Mouse (Mus musculus) myocyte (in vitro differentiated cells): ENCODE results near the gene Efna1. TPM values are rescaled to one million over a fixed set of nuclear protein-coding genes. Genes with fewer than 3 reads are reported as not detected.

ENCODE experiments used
- H3K27me3 ChIP-seq: one replicate; pipeline ENCODE4 v1.6.1; 2011; ENCODE audit not compliant: control insufficient read depth, insufficient read depth, insufficient read length
- H3K36me3 ChIP-seq: one replicate; pipeline ENCODE4 v1.6.1; 2011; ENCODE audit not compliant: control insufficient read depth, insufficient read depth
- H3K4me2 ChIP-seq: one replicate; pipeline ENCODE4 v1.6.1; 2011; ENCODE audit warnings: low read depth, control low read depth
- H3K4me3 ChIP-seq: one replicate; pipeline ENCODE4 v1.5.1; 2011; ENCODE audit warnings: mild to moderate bottlenecking, control low read depth, moderate library complexity
- H3K79me2 ChIP-seq: one replicate; pipeline ENCODE4 v1.6.1; 2011; ENCODE audit not compliant: control insufficient read depth, insufficient read depth
- H3ac ChIP-seq: one replicate; pipeline ENCODE4 v1.6.1; 2011; ENCODE audit not compliant: control insufficient read depth, insufficient read length
- CEBPB ChIP-seq: IDR thresholded peaks from 2 replicates; pipeline ENCODE4 v1.6.1; 2011; ENCODE audit warnings: mild to moderate bottlenecking, moderate library complexity; ENCODE audit not compliant: poor library complexity, insufficient read depth, severe bottlenecking
- E2F4 ChIP-seq: IDR thresholded peaks from one replicate; pipeline ENCODE4 v1.6.1; 2011; ENCODE audit warnings: mild to moderate bottlenecking, control low read depth, moderate library complexity; ENCODE audit not compliant: insufficient read depth
- MAX ChIP-seq: IDR thresholded peaks from one replicate; pipeline ENCODE4 v1.6.1; 2011; ENCODE audit warnings: low read depth, mild to moderate bottlenecking, control low read depth
- MYOD1 ChIP-seq, 3 experiments: IDR thresholded peaks; one replicate each; pipeline ENCODE4 v1.6.1; 2011; ENCODE audit warnings: control low read depth in 2 of 3, low read depth in 2 of 3, mild to moderate bottlenecking in 2 of 3, moderate library complexity in 1 of 3; ENCODE audit not compliant: insufficient read length in 2 of 3, control insufficient read depth in 1 of 3
- MYOG ChIP-seq, 3 experiments: IDR thresholded peaks; one replicate each; pipeline ENCODE4 v1.6.1; 2011; ENCODE audit warnings: control low read depth in 2 of 3, low read depth in 2 of 3, mild to moderate bottlenecking in 2 of 3; ENCODE audit not compliant: insufficient read length in 2 of 3, control insufficient read depth in 1 of 3, insufficient read depth in 1 of 3
- POLR2A ChIP-seq: IDR thresholded peaks from one replicate; pipeline ENCODE4 v1.6.1; 2011; ENCODE audit warnings: low read depth, mild to moderate bottlenecking, control low read depth, moderate library complexity; ENCODE audit not compliant: insufficient read length
- POLR2AphosphoS2 ChIP-seq: IDR thresholded peaks from one replicate; pipeline ENCODE4 v1.6.1; 2011; ENCODE audit warnings: low read depth, control low read depth; ENCODE audit not compliant: insufficient read length
- REST ChIP-seq: IDR thresholded peaks from one replicate; pipeline ENCODE4 v1.6.1; 2011; ENCODE audit warnings: mild to moderate bottlenecking, control low read depth, moderate library complexity; ENCODE audit not compliant: insufficient read depth, insufficient read length
- SRF ChIP-seq: IDR thresholded peaks from one replicate; pipeline ENCODE4 v1.6.1; 2011; ENCODE audit warnings: low read depth; ENCODE audit not compliant: control insufficient read depth, insufficient read length
- TCF12 ChIP-seq: IDR thresholded peaks from one replicate; pipeline ENCODE4 v1.6.1; 2011; ENCODE audit warnings: mild to moderate bottlenecking, control low read depth; ENCODE audit not compliant: poor library complexity, insufficient read depth, severe bottlenecking
- TCF3 ChIP-seq: IDR thresholded peaks from one replicate; pipeline ENCODE4 v1.6.1; 2011; ENCODE audit warnings: low read depth, control low read depth; ENCODE audit not compliant: insufficient read length
- USF1 ChIP-seq: IDR thresholded peaks from one replicate; pipeline ENCODE4 v1.6.1; 2011; ENCODE audit warnings: low read depth, mild to moderate bottlenecking, control low read depth, moderate library complexity
- polyA plus RNA-seq: library from polyadenylated mRNA; unstranded; fragments of >200 nt; fragmentation: generic; extraction: Trizol; gene quantifications from one replicate; pipeline ENCODE4 v1.2.1, GENCODE M21; 2012; ENCODE audit warnings: missing spikeins

Efna1 gene
- polyA plus RNA-seq, 1 experiment, result 8.2 TPM

GRCm38 (mm10) chr3:89224796-89225195 is 56.1 kb downstream of the Efna1 start:
- no peaks in the 10 kb centered on the region for H3K36me3 ChIP-seq
- TF ChIP-seq MAX (no peak), SRF (no peak), TCF3 (no peak), USF1 (no peak), MYOG (IDR thresholded peaks at IDR 0.05; ENCODE audit: control insufficient read depth in 1 of 3, insufficient read depth in 1 of 3, insufficient read length in 2 of 3, low read depth in 2 of 3) (no peak), REST (no peak), MYOD1 (IDR thresholded peaks at IDR 0.05; ENCODE audit: control insufficient read depth in 1 of 3, insufficient read length in 2 of 3, low read depth in 2 of 3) (no peak), POLR2A (no peak), TCF12 (no peak), POLR2AphosphoS2 (no peak), E2F4 (no peak), CEBPB (no peak)
- no peaks in the 10 kb centered on the region for H3K79me2 ChIP-seq
- no peak overlapping the region for H3ac ChIP-seq
- no peaks in the 10 kb centered on the region for H3K27me3 ChIP-seq
- H3K4me2 ChIP-seq, result no peak overlapping the region
- no peak overlapping the region for H3K4me3 ChIP-seq

Other genes with a start within 250 kb of the Efna1 start
- 20.2 TPM for gene Rusc1, start 187.8 kb downstream of the Efna1 start, polyA plus RNA-seq
- 0.02 TPM for gene Gm43738, start 180.0 kb downstream of the Efna1 start, polyA plus RNA-seq
- 863 TPM for gene Fdps, start 179.2 kb downstream of the Efna1 start, polyA plus RNA-seq
- gene Pklr, start 145.0 kb downstream of the Efna1 start, polyA plus RNA-seq, result not detected
- 0.10 TPM for gene Hcn3, start 120.9 kb downstream of the Efna1 start, polyA plus RNA-seq
- 22.2 TPM for gene Clk2, start 116.3 kb downstream of the Efna1 start, polyA plus RNA-seq
- gene Scamp3, start 103.7 kb downstream of the Efna1 start, polyA plus RNA-seq, result 127 TPM
- gene Fam189b, start 98.0 kb downstream of the Efna1 start, polyA plus RNA-seq, result 15.0 TPM
- 52.5 TPM for gene Gba, start 78.2 kb downstream of the Efna1 start, polyA plus RNA-seq
- gene Thbs3, start 66.0 kb downstream of the Efna1 start, polyA plus RNA-seq, result 5.9 TPM
- gene Mtx1, start 54.1 kb downstream of the Efna1 start, polyA plus RNA-seq, result 114 TPM
- 0.37 TPM for gene Muc1, start 52.1 kb downstream of the Efna1 start, polyA plus RNA-seq
- 371 TPM for gene Krtcap2, start 35.2 kb downstream of the Efna1 start, polyA plus RNA-seq
- 15.2 TPM for gene Trim46, start 34.8 kb downstream of the Efna1 start, polyA plus RNA-seq
- 222 TPM for gene Dpm3, start 21.8 kb downstream of the Efna1 start, polyA plus RNA-seq
- 48.7 TPM for gene Slc50a1, start 10.6 kb downstream of the Efna1 start, polyA plus RNA-seq
- gene Efna3, start 41.8 kb upstream of the Efna1 start, polyA plus RNA-seq, result 1.8 TPM
- gene Efna4, start 56.9 kb upstream of the Efna1 start, polyA plus RNA-seq, result 5.4 TPM
- gene Adam15, start 68.9 kb upstream of the Efna1 start, polyA plus RNA-seq, result 78.4 TPM
- 0.01 TPM for gene Dcst2, start 80.8 kb upstream of the Efna1 start, polyA plus RNA-seq
- gene Dcst1, start 84.1 kb upstream of the Efna1 start, polyA plus RNA-seq, result 0.41 TPM
- 47.0 TPM for gene Zbtb7b, start 113.6 kb upstream of the Efna1 start, polyA plus RNA-seq
- gene Lenep, start 121.7 kb upstream of the Efna1 start, polyA plus RNA-seq, result not detected
- 19.8 TPM for gene Flad1, start 130.7 kb upstream of the Efna1 start, polyA plus RNA-seq
- gene Cks1b, start 137.2 kb upstream of the Efna1 start, polyA plus RNA-seq, result 113 TPM
- gene Shc1, start 137.3 kb upstream of the Efna1 start, polyA plus RNA-seq, result 95.5 TPM
- 58.5 TPM for gene Pygo2, start 149.1 kb upstream of the Efna1 start, polyA plus RNA-seq
- 159 TPM for gene Pbxip1, start 155.6 kb upstream of the Efna1 start, polyA plus RNA-seq
- 67.9 TPM for gene Pmvk, start 173.4 kb upstream of the Efna1 start, polyA plus RNA-seq
- 0.68 TPM for gene Kcnn3, start 239.0 kb upstream of the Efna1 start, polyA plus RNA-seq